Mouse (Mus musculus): ENCODE data around the gene Gm12216. TPM values are rescaled to one million over a fixed set of nuclear protein-coding genes. Genes with fewer than 3 reads are reported as not detected.
"Not testable (repeated sequence)": the region's sequence is repeated elsewhere in the genome, so short reads cannot be mapped to it uniquely, and the experiment has no call there.

Gene Gm12216
- polyA plus RNA-seq, 1 experiment from 2014 or later: 0.65 TPM

GRCm38 (mm10) chr11:53764581-53764980 is 94.5 kb downstream of the Gm12216 start:
- no peak overlapping the region for H3K4me3 ChIP-seq (replicated peaks)
- ATAC-seq (ENCODE audit: insufficient number of reproducible peaks, insufficient read depth, low FRiP score, low TSS enrichment, low read depth): no peak
- H3K9ac ChIP-seq (replicated peaks): no peak overlapping the region
- H3K4me2 ChIP-seq: no peak overlapping the region
- H3K4me1 ChIP-seq (replicated peaks): peaks cover 54% of the 10 kb centered on the region
- H3K9me3 ChIP-seq: no peaks in the 10 kb centered on the region
- peak overlapping the region; percentile 91; the same call in 1 of the 2 replicates for H3K27ac ChIP-seq
- 47% methylated on average over 5 of the region's 5 CpGs for WGBS
- H3K27me3 ChIP-seq: peaks cover 24% of the 10 kb centered on the region
- no peaks in the 10 kb centered on the region for H3K36me3 ChIP-seq

GRCm38 (mm10) chr11:53763496-53764140 is 95.4 kb downstream of the Gm12216 start:
- peak overlapping the region; percentile 57 for H3K9ac ChIP-seq (replicated peaks)
- peaks cover 22% of the 10 kb centered on the region for H3K27me3 ChIP-seq
- H3K9me3 ChIP-seq: no peaks in the 10 kb centered on the region
- WGBS: 1% methylated on average over 33 of the region's 33 CpGs
- peak overlapping the region; percentile 38 for H3K4me3 ChIP-seq (replicated peaks)
- peak; percentile 83 for ATAC-seq (ENCODE audit: insufficient number of reproducible peaks, insufficient read depth, low FRiP score, low TSS enrichment, low read depth)
- peak overlapping the region; percentile 91 for H3K27ac ChIP-seq
- H3K36me3 ChIP-seq: no peaks in the 10 kb centered on the region
- peak overlapping the region; percentile 73 for H3K4me2 ChIP-seq
- peaks cover 59% of the 10 kb centered on the region for H3K4me1 ChIP-seq (replicated peaks)

- peaks cover 60% of the 10 kb centered on the region for H3K4me1 ChIP-seq (replicated peaks)
- no peaks in the 10 kb centered on the region for H3K36me3 ChIP-seq
- H3K4me3 ChIP-seq (replicated peaks): peak overlapping the region; percentile 38
- H3K9ac ChIP-seq (replicated peaks): peak overlapping the region; percentile 57; the same call in 1 of the 2 replicates
- peaks cover 19% of the 10 kb centered on the region for H3K27me3 ChIP-seq
- peak overlapping the region; percentile 91 for H3K27ac ChIP-seq
- no peak for ATAC-seq (ENCODE audit: insufficient number of reproducible peaks, insufficient read depth, low FRiP score, low TSS enrichment, low read depth)
- H3K4me2 ChIP-seq: peak overlapping the region; percentile 73
- no peaks in the 10 kb centered on the region for H3K9me3 ChIP-seq
- WGBS: 6% methylated on average over 23 of the region's 23 CpGs
These were observed 96.1 kb downstream of the Gm12216 start for GRCm38 (mm10) chr11:53762827-53763495.

GRCm38 (mm10) chr11:53762426-53762825 is 96.6 kb downstream of the Gm12216 start:
- Histone ChIP-seq H3K4me3 (replicated peaks) (peak overlapping the region; percentile 38), H3K4me2 (peak overlapping the region; percentile 73), H3K36me3 (no peaks in the 10 kb centered on the region), H3K4me1 (replicated peaks) (peaks cover 60% of the 10 kb centered on the region), H3K27ac (no peak overlapping the region), H3K9ac (replicated peaks) (no peak overlapping the region), H3K27me3 (peaks cover 17% of the 10 kb centered on the region), H3K9me3 (no peaks in the 10 kb centered on the region)
- no peak for ATAC-seq (ENCODE audit: insufficient number of reproducible peaks, insufficient read depth, low FRiP score, low TSS enrichment, low read depth)
- 72% methylated on average over 2 of the region's 2 CpGs for WGBS

GRCm38 (mm10) chr11:53761822-53762221 is 97.2 kb downstream of the Gm12216 start:
- Histone ChIP-seq H3K27me3 (peaks cover 15% of the 10 kb centered on the region), H3K9ac (replicated peaks) (no peak overlapping the region), H3K36me3 (no peaks in the 10 kb centered on the region), H3K27ac (no peak overlapping the region), H3K9me3 (no peaks in the 10 kb centered on the region), H3K4me2 (0 out of 2 replicates have a peak overlapping the region, but pooled peaks have one; percentile 73), H3K4me1 (replicated peaks) (peaks cover 60% of the 10 kb centered on the region), H3K4me3 (replicated peaks) (no peak overlapping the region)
- 58% methylated on average over 2 of the region's 2 CpGs for WGBS
- no peak for ATAC-seq (ENCODE audit: insufficient number of reproducible peaks, insufficient read depth, low FRiP score, low TSS enrichment, low read depth)

- no peak for ATAC-seq (ENCODE audit: insufficient number of reproducible peaks, insufficient read depth, low FRiP score, low TSS enrichment, low read depth)
- 69% methylated on average over 5 of the region's 5 CpGs for WGBS
- Histone ChIP-seq H3K4me3 (replicated peaks) (no peak overlapping the region), H3K27ac (no peak overlapping the region), H3K27me3 (peaks cover 15% of the 10 kb centered on the region), H3K9ac (replicated peaks) (no peak overlapping the region), H3K9me3 (no peaks in the 10 kb centered on the region), H3K4me2 (no peak overlapping the region), H3K36me3 (no peaks in the 10 kb centered on the region), H3K4me1 (replicated peaks) (peaks cover 60% of the 10 kb centered on the region)
These were observed 97.8 kb downstream of the Gm12216 start for GRCm38 (mm10) chr11:53761284-53761683.

- Histone ChIP-seq H3K9ac (replicated peaks) (no peak overlapping the region; the same call in 1 of the 2 replicates), H3K4me2 (peak overlapping the region; percentile 39), H3K9me3 (no peaks in the 10 kb centered on the region), H3K4me3 (replicated peaks) (no peak overlapping the region), H3K27me3 (peaks cover 15% of the 10 kb centered on the region), H3K36me3 (no peaks in the 10 kb centered on the region), H3K27ac (no peak overlapping the region), H3K4me1 (replicated peaks) (peaks cover 58% of the 10 kb centered on the region)
- WGBS: 6% methylated on average over 22 of the region's 22 CpGs
- ATAC-seq (ENCODE audit: insufficient number of reproducible peaks, insufficient read depth, low FRiP score, low TSS enrichment, low read depth): no peak
These were observed 99.3 kb downstream of the Gm12216 start for GRCm38 (mm10) chr11:53759545-53760406.

- Histone ChIP-seq H3K4me1 (replicated peaks) (peaks cover 50% of the 10 kb centered on the region), H3K9me3 (no peaks in the 10 kb centered on the region), H3K27ac (no peak overlapping the region), H3K4me2 (no peak overlapping the region), H3K9ac (replicated peaks) (no peak overlapping the region), H3K36me3 (no peaks in the 10 kb centered on the region), H3K4me3 (replicated peaks) (no peak overlapping the region), H3K27me3 (peaks cover 15% of the 10 kb centered on the region)
- WGBS: 34% methylated on average over 6 of the region's 6 CpGs
- no peak for ATAC-seq (ENCODE audit: insufficient number of reproducible peaks, insufficient read depth, low FRiP score, low TSS enrichment, low read depth)
These were observed 100.2 kb downstream of the Gm12216 start for GRCm38 (mm10) chr11:53758791-53759351.

GRCm38 (mm10) chr11:53758033-53758432 is 101.0 kb downstream of the Gm12216 start:
- peaks cover 41% of the 10 kb centered on the region for H3K4me1 ChIP-seq (replicated peaks)
- H3K9me3 ChIP-seq; H3K36me3 ChIP-seq; H3K4me2 ChIP-seq; H3K27ac ChIP-seq; H3K9ac ChIP-seq (replicated peaks); ATAC-seq (ENCODE audit: insufficient number of reproducible peaks, insufficient read depth, low FRiP score, low TSS enrichment, low read depth); H3K4me3 ChIP-seq (replicated peaks): not testable (repeated sequence)
- peaks cover 15% of the 10 kb centered on the region for H3K27me3 ChIP-seq
- WGBS: 69% methylated on average over 9 of the region's 9 CpGs

- H3K9ac ChIP-seq (replicated peaks): no peak overlapping the region
- H3K9me3 ChIP-seq: no peaks in the 10 kb centered on the region
- peaks cover 37% of the 10 kb centered on the region for H3K4me1 ChIP-seq (replicated peaks)
- no peak overlapping the region for H3K4me2 ChIP-seq
- no peak overlapping the region for H3K27ac ChIP-seq
- ATAC-seq (ENCODE audit: insufficient number of reproducible peaks, insufficient read depth, low FRiP score, low TSS enrichment, low read depth): no peak
- H3K27me3 ChIP-seq: peaks cover 15% of the 10 kb centered on the region
- WGBS: 89% methylated on average over 4 of the region's 4 CpGs
- H3K4me3 ChIP-seq (replicated peaks): no peak overlapping the region
- no peaks in the 10 kb centered on the region for H3K36me3 ChIP-seq
These were observed 101.4 kb downstream of the Gm12216 start for GRCm38 (mm10) chr11:53757612-53758011.

Data from limb, embryonic 12.5 days (tissue).